Mouse (Mus musculus): ENCODE data around the gene Sema6d.

Gene Sema6d

GRCm38 (mm10) chr2:124401727-124402380 is 312.1 kb downstream of the Sema6d start:
- no peak for DNase-seq (ENCODE audit: low spot score in 2 of 2)

- DNase-seq (ENCODE audit: low spot score in 2 of 2), result no peak
Observed at GRCm38 (mm10) chr2:124403571-124403970, 313.8 kb downstream of the Sema6d start.

- no peak for DNase-seq (ENCODE audit: low spot score in 2 of 2)
Observed at GRCm38 (mm10) chr2:124403981-124404380, 314.2 kb downstream of the Sema6d start.

GRCm38 (mm10) chr2:124404631-124405562 is 315.1 kb downstream of the Sema6d start:
- DNase-seq (ENCODE audit: low spot score in 2 of 2), result no peak

GRCm38 (mm10) chr2:124408956-124409355 is 319.2 kb downstream of the Sema6d start:
- DNase-seq (ENCODE audit: low spot score in 2 of 2), result no peak

- no peak for DNase-seq (ENCODE audit: low spot score in 2 of 2)
Observed at GRCm38 (mm10) chr2:124416730-124417129, 327.0 kb downstream of the Sema6d start.

- DNase-seq (ENCODE audit: low spot score in 2 of 2), result no peak
Observed at GRCm38 (mm10) chr2:124418319-124418718, 328.6 kb downstream of the Sema6d start.

- no peak for DNase-seq (ENCODE audit: low spot score in 2 of 2)
Observed at GRCm38 (mm10) chr2:124420170-124420825, 330.5 kb downstream of the Sema6d start.

- DNase-seq (ENCODE audit: low spot score in 2 of 2), result no peak
Observed at GRCm38 (mm10) chr2:124429744-124430143, 340.0 kb downstream of the Sema6d start.

- DNase-seq (ENCODE audit: low spot score in 2 of 2), result no peak
Observed at GRCm38 (mm10) chr2:124430708-124431107, 340.9 kb downstream of the Sema6d start.

- no peak for DNase-seq (ENCODE audit: low spot score in 2 of 2)
Observed at GRCm38 (mm10) chr2:124435382-124436002, 345.7 kb downstream of the Sema6d start.

- no peak for DNase-seq (ENCODE audit: low spot score in 2 of 2)
Observed at GRCm38 (mm10) chr2:124436704-124437103, 346.9 kb downstream of the Sema6d start.

GRCm38 (mm10) chr2:124444199-124444598 is 354.4 kb downstream of the Sema6d start:
- no peak for DNase-seq (ENCODE audit: low spot score in 2 of 2)

- DNase-seq (ENCODE audit: low spot score in 2 of 2), result no peak
Observed at GRCm38 (mm10) chr2:124455881-124456280, 366.1 kb downstream of the Sema6d start.

- no peak for DNase-seq (ENCODE audit: low spot score in 2 of 2)
Observed at GRCm38 (mm10) chr2:124456999-124457398, 367.2 kb downstream of the Sema6d start.

- no peak for DNase-seq (ENCODE audit: low spot score in 2 of 2)
Observed at GRCm38 (mm10) chr2:124458028-124458427, 368.3 kb downstream of the Sema6d start.

- no peak for DNase-seq (ENCODE audit: low spot score in 2 of 2)
Observed at GRCm38 (mm10) chr2:124460956-124461355, 371.2 kb downstream of the Sema6d start.

- no peak for DNase-seq (ENCODE audit: low spot score in 2 of 2)
Observed at GRCm38 (mm10) chr2:124461378-124461851, 371.6 kb downstream of the Sema6d start.

- no peak for DNase-seq (ENCODE audit: low spot score in 2 of 2)
Observed at GRCm38 (mm10) chr2:124465004-124465946, 375.5 kb downstream of the Sema6d start.

GRCm38 (mm10) chr2:124467429-124467828 is 377.7 kb downstream of the Sema6d start:
- DNase-seq (ENCODE audit: low spot score in 2 of 2), result no peak

All from cerebellum, postnatal 4 days (tissue).